Mouse (Mus musculus) midbrain, embryonic 11.5 days (tissue): Measurements from ENCODE around the gene H2-Q10. TPM values are rescaled to one million over a fixed set of nuclear protein-coding genes. Genes with fewer than 3 reads are reported as not detected.
"Not testable (repeated sequence)": the region's sequence is repeated elsewhere in the genome, so short reads cannot be mapped to it uniquely, and the experiment has no call there.

Source experiments
- ATAC-seq: fragments of 200-750 bp; cut with Nextera tagmentation; 2 replicates; pipeline ENCODE4 v1.8.0; 2017; ENCODE audit warnings: moderate TSS enrichment, moderate library complexity; ENCODE audit not compliant: low FRiP score
- DNase-seq: peaks from one replicate; pipeline ENCODE4 v3.0.0; 2015; ENCODE audit warnings: low spot score; ENCODE audit errors: missing footprints
- H3K27ac ChIP-seq: fragments of 300-500 bp; sonication (generic); 2 replicates; pipeline ENCODE4 v1.5.1; 2014; ENCODE audit warnings: low read depth, low read length
- H3K27me3 ChIP-seq: fragments of 300-500 bp; sonication (generic); 2 replicates; pipeline ENCODE4 v1.6.1; 2014; ENCODE audit warnings: mild to moderate bottlenecking, low read length, moderate library complexity, mixed read lengths; ENCODE audit not compliant: control insufficient read depth, insufficient read depth
- H3K36me3 ChIP-seq: fragments of 300-500 bp; sonication (generic); 2 replicates; pipeline ENCODE4 v1.6.1; 2014; ENCODE audit warnings: mild to moderate bottlenecking, low read length, moderate library complexity, mixed read lengths; ENCODE audit not compliant: control insufficient read depth, insufficient read depth
- H3K4me1 ChIP-seq: fragments of 300-500 bp; sonication (generic); 2 replicates; pipeline ENCODE4 v1.6.1; 2014; ENCODE audit warnings: low read length; ENCODE audit not compliant: control insufficient read depth, insufficient read depth
- H3K4me2 ChIP-seq: fragments of 300-500 bp; sonication (generic); 2 replicates; pipeline ENCODE4 v1.6.1; 2014; ENCODE audit warnings: mild to moderate bottlenecking, moderate library complexity
- H3K4me3 ChIP-seq: fragments of 300-500 bp; sonication (generic); 2 replicates; pipeline ENCODE4 v1.5.1; 2014; ENCODE audit warnings: low read depth, low read length
- H3K9ac ChIP-seq: fragments of 300-500 bp; sonication (generic); 2 replicates; pipeline ENCODE4 v1.6.1; 2014; ENCODE audit warnings: low read length
- H3K9me3 ChIP-seq: fragments of 300-500 bp; sonication (generic); 2 replicates; pipeline ENCODE4 v1.6.1; 2016; ENCODE audit warnings: low read length; ENCODE audit not compliant: control insufficient read depth
- WGBS: fragments of 180-500 bp; shearing (Covaris S2); extraction: QIAGEN DNeasy Blood & Tissue Kit; methylation state at CpG from one replicate; pipeline ENCODE4 v1.1.7; 2014; 5-methylcytosine and 5-hydroxymethylcytosine counted together
- polyA plus RNA-seq: library from polyadenylated mRNA; unstranded; fragments of >200 nt; fragmentation: Nextera tagmentation; extraction: Ambion mirVana; gene quantifications from 2 replicates; pipeline ENCODE4 v1.2.1, GENCODE M21; 2014

H2-Q10 gene
- polyA plus RNA-seq, 1 experiment from 2014 or later = 0.12 TPM

GRCm38 (mm10) chr17:35428883-35429282 lies 41.0 kb upstream of the H2-Q10 start:
- H3K4me1 ChIP-seq, H3K9me3 ChIP-seq, H3K4me2 ChIP-seq, H3K4me3 ChIP-seq, ATAC-seq, H3K9ac ChIP-seq, H3K36me3 ChIP-seq, H3K27ac ChIP-seq: not testable (repeated sequence)
- 85% methylated on average over 6 of the region's 6 CpGs for WGBS
- H3K27me3 ChIP-seq = peaks cover 15% of the 10 kb centered on the region
- peak; percentile 67 for DNase-seq

- H3K36me3 ChIP-seq, H3K27me3 ChIP-seq, DNase-seq, H3K4me2 ChIP-seq, ATAC-seq, H3K9ac ChIP-seq, H3K27ac ChIP-seq, H3K9me3 ChIP-seq, H3K4me1 ChIP-seq, H3K4me3 ChIP-seq: not testable (repeated sequence)
- 83% methylated on average over 6 of the region's 6 CpGs for WGBS
Measured at GRCm38 (mm10) chr17:35430671-35431070, 39.2 kb upstream of the H2-Q10 start.

- 87% methylated on average over 3 of the region's 3 CpGs for WGBS
Measured at GRCm38 (mm10) chr17:35432167-35432566, 37.7 kb upstream of the H2-Q10 start.

GRCm38 (mm10) chr17:35434836-35435235 lies 35.1 kb upstream of the H2-Q10 start:
- not testable (repeated sequence) for H3K27ac ChIP-seq, H3K9me3 ChIP-seq, H3K4me1 ChIP-seq, H3K36me3 ChIP-seq, ATAC-seq, H3K9ac ChIP-seq, H3K27me3 ChIP-seq, H3K4me3 ChIP-seq, H3K4me2 ChIP-seq
- 9% methylated on average over 8 of the region's 8 CpGs for WGBS
- DNase-seq = peak; percentile 97

More at GRCm38 (mm10) chr17:35432167-35432566, 37.7 kb upstream of the H2-Q10 start:
- H3K4me3 ChIP-seq, DNase-seq, H3K27me3 ChIP-seq, H3K9me3 ChIP-seq, ATAC-seq, H3K9ac ChIP-seq, H3K4me2 ChIP-seq, H3K4me1 ChIP-seq, H3K27ac ChIP-seq, H3K36me3 ChIP-seq: not testable (repeated sequence)

GRCm38 (mm10) chr17:35435577-35435976 lies 34.3 kb upstream of the H2-Q10 start:
- H3K9me3 ChIP-seq, ATAC-seq: not testable (repeated sequence)
- DNase-seq = peak; percentile 66

GRCm38 (mm10) chr17:35437386-35437936 lies 32.4 kb upstream of the H2-Q10 start:
- 57% methylated on average over 1 of the region's 1 CpGs for WGBS
- not testable (repeated sequence) for H3K9me3 ChIP-seq, H3K36me3 ChIP-seq, H3K4me2 ChIP-seq, H3K9ac ChIP-seq, ATAC-seq, H3K4me1 ChIP-seq, H3K27me3 ChIP-seq, H3K4me3 ChIP-seq, H3K27ac ChIP-seq
- DNase-seq = peak; percentile 67

More at GRCm38 (mm10) chr17:35435577-35435976, 34.3 kb upstream of the H2-Q10 start:
- not testable (repeated sequence) for H3K27ac ChIP-seq, H3K4me2 ChIP-seq, H3K9ac ChIP-seq, H3K4me3 ChIP-seq, H3K27me3 ChIP-seq, H3K4me1 ChIP-seq, H3K36me3 ChIP-seq
- WGBS = 74% methylated on average over 3 of the region's 3 CpGs

- H3K36me3 ChIP-seq, H3K4me2 ChIP-seq, H3K9me3 ChIP-seq, H3K4me3 ChIP-seq, H3K9ac ChIP-seq, ATAC-seq, H3K27ac ChIP-seq, H3K4me1 ChIP-seq, H3K27me3 ChIP-seq: not testable (repeated sequence)
- 85% methylated on average over 2 of the region's 3 CpGs for WGBS
- DNase-seq = peak; percentile 72
Measured at GRCm38 (mm10) chr17:35438395-35438794, 31.5 kb upstream of the H2-Q10 start.

GRCm38 (mm10) chr17:35438885-35439284 lies 31.0 kb upstream of the H2-Q10 start, which contains the start of gene H2-Q7:
H2-Q7 (plus strand) TSS chr17:35439155.
- ATAC-seq (peak; percentile 95), DNase-seq (peak; percentile 97)
- H3K36me3 ChIP-seq, H3K4me1 ChIP-seq, H3K27ac ChIP-seq, H3K27me3 ChIP-seq, H3K9me3 ChIP-seq: not testable (repeated sequence)
- Histone ChIP-seq H3K4me3 (peak within 1 kb of the TSS; percentile 43), H3K4me2 (peak within 1 kb of the TSS; percentile 76), H3K9ac (peak within 1 kb of the TSS; percentile 58)
- WGBS = 3% methylated on average over 18 of the region's 18 CpGs

GRCm38 (mm10) chr17:35439295-35439747 lies 30.6 kb upstream of the H2-Q10 start:
- H3K9me3 ChIP-seq, H3K4me1 ChIP-seq: not testable (repeated sequence)
- DNase-seq = peak; percentile 95

More at GRCm38 (mm10) chr17:35439295-35439747, 30.6 kb upstream of the H2-Q10 start:
- H3K36me3 ChIP-seq, H3K27ac ChIP-seq, H3K27me3 ChIP-seq: not testable (repeated sequence)
- 1% methylated on average over 43 of the region's 48 CpGs for WGBS
- Histone ChIP-seq H3K4me2 (peak overlapping the region; percentile 76), H3K4me3 (peak overlapping the region; percentile 43), H3K9ac (peak overlapping the region; percentile 58)
- ATAC-seq = peak; percentile 51
